Mouse (Mus musculus) kidney, adult 2 months (tissue): ENCODE data around the gene Zkscan16. TPM values are rescaled to one million over a fixed set of nuclear protein-coding genes. Genes with fewer than 3 reads are reported as not detected.

ENCODE experiments used
- DNase-seq: peaks from one replicate; pipeline ENCODE4 v3.0.0; 2021
- H3K27ac ChIP-seq: fragments of 200-500 bp; 2 replicates; pipeline ENCODE4 v1.5.1; 2012; ENCODE audit warnings: low read depth, low read length, control low read depth, inconsistent platforms; ENCODE audit not compliant: insufficient read depth
- H3K27me3 ChIP-seq: fragments of 200-500 bp; replicated peaks from 2 replicates; pipeline ENCODE4 v1.6.1; 2012; ENCODE audit warnings: mild to moderate bottlenecking, moderate library complexity, low read length, inconsistent platforms; ENCODE audit not compliant: control insufficient read depth, insufficient read depth
- H3K36me3 ChIP-seq: fragments of 200-500 bp; 2 replicates; pipeline ENCODE4 v1.6.1; 2012; ENCODE audit warnings: mild to moderate bottlenecking, moderate library complexity, low read length, inconsistent platforms; ENCODE audit not compliant: control insufficient read depth, insufficient read depth
- H3K4me1 ChIP-seq: fragments of 200-500 bp; 2 replicates; pipeline ENCODE4 v1.6.1; 2011; ENCODE audit warnings: low read length; ENCODE audit not compliant: control insufficient read depth, insufficient read depth
- H3K4me3 ChIP-seq: fragments of 200-500 bp; 2 replicates; pipeline ENCODE4 v1.5.1; 2011; ENCODE audit warnings: mild to moderate bottlenecking, low read depth, low read length, control low read depth; ENCODE audit not compliant: insufficient read depth
- CTCF ChIP-seq: fragments of 200-500 bp; conservative IDR thresholded peaks from 2 replicates; pipeline ENCODE4 v1.5.1; 2011; ENCODE audit warnings: low read depth, mild to moderate bottlenecking, control low read depth, low read length, moderate library complexity, mixed read lengths; ENCODE audit not compliant: insufficient read depth, insufficient read length
- POLR2A ChIP-seq: fragments of 200-500 bp; IDR thresholded peaks from one replicate; pipeline ENCODE4 v1.6.1; 2011; ENCODE audit warnings: low read depth, low read length, control low read depth
- WGBS: fragments of 180-500 bp; shearing (Covaris S2); methylation state at CpG from one replicate; pipeline ENCODE4 v1.1.7; 2018; 5-methylcytosine and 5-hydroxymethylcytosine counted together
- polyA plus RNA-seq: library from polyadenylated mRNA; depleted of rRNA; stranded (reverse); fragments of >200 nt; gene quantifications from 2 replicates; pipeline ENCODE4 v1.2.3, GENCODE M21; 2012; rRNA removed

Gene Zkscan16
- polyA plus RNA-seq, 1 experiment, result 0.11 TPM

DNA sequence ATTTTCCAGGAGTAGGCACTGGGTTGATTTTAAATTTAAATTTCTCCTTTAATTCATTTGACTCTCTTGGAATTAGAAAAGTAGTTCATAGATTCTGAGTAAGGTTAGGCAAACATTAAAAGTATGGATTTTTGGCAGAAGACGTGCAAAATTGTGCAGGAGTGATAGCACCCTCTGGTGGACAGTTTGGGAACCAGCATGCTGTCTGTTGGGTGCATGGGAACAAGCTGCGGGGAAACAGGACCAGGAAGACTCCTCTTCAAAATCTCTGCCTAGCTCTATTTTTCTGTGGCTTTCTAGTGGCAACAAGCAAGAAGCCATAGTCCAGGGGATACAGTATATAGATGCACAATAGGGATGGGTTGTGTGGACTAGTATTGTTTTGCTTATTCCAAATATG is 56.3 kb downstream of the Zkscan16 start:
- no peak overlapping the region for H3K27ac ChIP-seq
- H3K4me1 ChIP-seq, result peaks cover 6% of the 10 kb centered on the region
- DNase-seq, result peak; percentile 84
- TF ChIP-seq CTCF, result peak; percentile 89
- TF ChIP-seq POLR2A, result no peak
- 4% methylated on average over 2 of the region's 2 CpGs for WGBS
- H3K4me3 ChIP-seq, result no peak overlapping the region
- no peaks in the 10 kb centered on the region for H3K27me3 ChIP-seq
- H3K36me3 ChIP-seq, result no peaks in the 10 kb centered on the region

DNA sequence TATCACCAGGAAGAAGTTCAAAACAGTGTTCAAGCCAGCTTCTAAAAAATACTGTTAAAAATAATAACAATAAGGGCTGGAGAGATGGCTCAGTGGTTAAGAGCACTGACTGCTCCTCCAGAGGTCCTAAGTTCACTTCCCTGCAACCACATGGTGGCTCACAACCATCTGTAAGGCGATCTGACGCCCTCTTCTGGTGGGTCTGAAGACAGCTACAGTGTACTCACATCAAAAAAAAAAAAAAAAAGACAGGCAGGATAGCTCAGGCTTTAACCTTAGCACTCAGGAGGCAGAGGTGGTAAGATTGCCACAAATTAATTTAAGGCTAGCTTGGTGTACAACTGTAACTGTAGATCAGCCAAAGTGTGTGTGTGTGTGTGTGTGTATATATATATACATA is 57.2 kb downstream of the Zkscan16 start:
- Histone ChIP-seq H3K4me3 (no peak overlapping the region), H3K27ac (no peak overlapping the region), H3K27me3 (no peaks in the 10 kb centered on the region), H3K36me3 (no peaks in the 10 kb centered on the region), H3K4me1 (peaks cover 7% of the 10 kb centered on the region)
- peak; percentile 68 for DNase-seq
- TF ChIP-seq POLR2A, result no peak
- peak; percentile 51 for TF ChIP-seq CTCF
- 2% methylated on average over 2 of the region's 2 CpGs for WGBS

DNA sequence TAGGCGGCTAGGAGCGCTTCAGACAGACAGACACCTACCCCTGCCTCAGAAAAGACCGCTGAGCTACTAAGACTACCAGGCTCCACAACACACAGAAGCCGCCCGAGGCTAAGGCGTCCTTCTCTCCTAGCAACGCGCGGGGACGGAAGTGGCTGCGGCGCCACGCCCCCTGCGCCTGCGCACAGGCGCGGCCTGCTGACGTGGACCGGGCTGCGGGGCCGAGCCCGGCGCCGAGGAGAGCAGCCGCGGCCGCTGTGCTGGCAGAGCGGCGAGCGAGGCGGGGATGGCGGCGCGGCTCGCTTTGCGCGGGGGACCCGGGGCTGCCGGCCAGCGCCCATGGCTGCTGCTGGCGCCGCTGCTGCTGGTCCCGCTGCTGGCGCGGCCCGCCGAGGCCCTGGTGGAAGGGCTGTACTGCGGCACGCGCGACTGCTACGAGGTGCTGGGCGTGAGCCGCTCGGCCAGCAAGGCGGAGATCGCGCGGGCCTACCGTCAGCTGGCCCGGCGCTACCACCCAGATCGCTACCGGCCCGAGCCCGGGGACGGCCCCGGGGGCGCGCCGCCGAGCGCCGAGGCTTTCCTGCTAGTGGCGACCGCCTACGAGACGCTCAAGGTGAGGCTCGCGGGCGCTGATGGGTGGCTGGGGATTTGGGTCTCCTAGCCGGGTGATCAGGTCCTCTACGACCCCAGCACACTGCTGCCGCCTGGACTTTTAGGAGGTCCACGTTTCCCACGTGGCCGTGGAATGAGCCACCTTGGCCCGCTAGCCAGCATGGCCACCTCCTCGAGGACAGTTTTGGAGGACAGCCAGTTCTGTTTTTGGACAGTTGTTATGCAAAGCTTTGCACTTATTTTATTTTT is 59.7 kb downstream of the Zkscan16 start, which contains the start of gene Gm20503:
Gene Gm20503, plus strand, starts transcription at position 263 of the 858 bp plus-strand sequence.
- Histone ChIP-seq H3K4me3 (peak within 1 kb of the TSS; percentile 84), H3K27ac (peak within 1 kb of the TSS; percentile 21), H3K4me1 (peaks cover 7% of the 10 kb centered on the region), H3K27me3 (no peaks in the 10 kb centered on the region), H3K36me3 (no peaks in the 10 kb centered on the region)
- WGBS, result under 1% methylated on average over 89 of the region's 89 CpGs
- TF ChIP-seq CTCF, result no peak
- TF ChIP-seq POLR2A, result peak; percentile 53
- peak; percentile 95 for DNase-seq

DNA sequence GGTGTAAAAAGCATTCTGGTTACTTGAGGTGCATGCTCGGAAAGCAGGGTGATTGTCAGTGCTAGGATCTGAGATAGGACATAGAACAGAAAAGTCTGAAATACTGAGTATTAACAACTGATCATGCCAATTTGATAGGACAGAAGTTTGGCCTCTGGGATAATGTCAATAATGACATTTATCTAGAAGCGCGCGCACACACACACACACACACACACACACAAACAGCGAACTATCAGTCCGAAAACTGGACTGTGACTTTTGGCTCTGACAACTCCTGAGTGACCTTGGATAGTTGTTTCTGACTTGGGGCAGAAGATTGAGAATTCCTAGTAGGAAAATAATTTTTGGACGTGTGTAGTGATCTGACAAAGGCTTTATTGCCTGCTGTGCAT is 60.4 kb downstream of the Zkscan16 start:
- 11% methylated on average over 7 of the region's 7 CpGs for WGBS
- TF ChIP-seq POLR2A (no peak), CTCF (no peak)
- H3K36me3 ChIP-seq, result no peaks in the 10 kb centered on the region
- H3K27ac ChIP-seq, result peak overlapping the region; percentile 21; the same call in 1 of the 2 replicates
- DNase-seq, result peak; percentile 53
- peaks cover 7% of the 10 kb centered on the region for H3K4me1 ChIP-seq
- no peaks in the 10 kb centered on the region for H3K27me3 ChIP-seq
- peak overlapping the region; percentile 84 for H3K4me3 ChIP-seq

DNA sequence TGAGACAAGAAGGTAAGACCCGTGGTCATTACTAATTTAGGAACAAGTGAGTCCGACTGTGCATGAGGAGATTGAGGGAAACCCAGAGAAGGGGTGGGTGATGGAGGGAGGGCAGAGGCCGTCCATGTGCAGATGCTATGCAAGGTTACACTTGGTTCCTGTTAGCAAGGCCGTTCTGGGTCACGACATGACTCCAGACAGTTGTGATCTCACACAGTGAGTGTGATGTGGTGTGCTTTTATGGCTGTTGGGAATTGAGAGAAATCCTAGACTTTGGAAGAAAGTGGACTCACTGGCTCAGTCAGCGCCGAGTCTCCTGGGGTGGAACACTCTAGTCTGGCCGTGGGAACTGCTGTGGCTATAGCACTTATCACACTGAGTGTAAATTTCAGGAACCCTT is 62.8 kb downstream of the Zkscan16 start:
- 42% methylated on average over 8 of the region's 8 CpGs for WGBS
- Histone ChIP-seq H3K36me3 (no peaks in the 10 kb centered on the region), H3K27me3 (no peaks in the 10 kb centered on the region), H3K4me3 (no peak overlapping the region), H3K27ac (no peak overlapping the region), H3K4me1 (peaks cover 7% of the 10 kb centered on the region)
- no peak for DNase-seq
- TF ChIP-seq POLR2A, result no peak
- TF ChIP-seq CTCF, result no peak

DNA sequence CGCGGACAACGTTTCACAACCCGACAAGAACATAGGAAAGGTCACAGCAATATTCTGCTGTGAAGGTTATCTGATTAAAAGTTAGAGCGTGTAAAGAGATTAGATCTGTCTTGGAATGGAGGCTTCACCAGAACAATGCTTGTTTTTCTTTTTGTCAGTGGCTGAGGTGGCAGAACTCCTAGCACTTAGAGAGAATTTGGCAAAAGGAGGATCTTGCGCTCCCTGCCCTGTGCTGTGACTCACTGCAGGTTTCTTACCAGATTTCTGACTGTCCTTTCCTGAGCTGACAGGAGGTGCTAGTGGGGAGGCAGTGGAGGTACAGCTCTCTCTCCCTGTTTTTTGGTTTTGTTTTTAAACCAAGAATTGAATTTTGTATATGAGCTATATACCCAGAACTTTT is 63.6 kb downstream of the Zkscan16 start:
- H3K4me3 ChIP-seq, result no peak overlapping the region
- H3K27ac ChIP-seq, result no peak overlapping the region
- H3K4me1 ChIP-seq, result peaks cover 7% of the 10 kb centered on the region
- TF ChIP-seq POLR2A (no peak), CTCF (no peak)
- no peaks in the 10 kb centered on the region for H3K27me3 ChIP-seq
- WGBS, result 72% methylated on average over 6 of the region's 6 CpGs
- H3K36me3 ChIP-seq, result no peaks in the 10 kb centered on the region
- no peak for DNase-seq

Other genes starting within 250 kb of the Zkscan16 start
- not detected in 2 replicates for gene Olfr267, start 155.9 kb upstream of the Zkscan16 start, polyA plus RNA-seq
- gene Ecpas, start 30.9 kb upstream of the Zkscan16 start, polyA plus RNA-seq, result 10.4 and 11.4 TPM in 2 replicates
- gene Ptgr1, start 43.5 kb downstream of the Zkscan16 start, polyA plus RNA-seq, result 2.8 and 3.5 TPM in 2 replicates
- 2.7 and 3.1 TPM in 2 replicates for gene Dnajc25, start 51.4 kb downstream of the Zkscan16 start, polyA plus RNA-seq
- gene Gm20503, start 59.6 kb downstream of the Zkscan16 start, polyA plus RNA-seq, result not detected in 2 replicates
- 6.4 and 7.1 TPM in 2 replicates for gene Gng10, start 91.5 kb downstream of the Zkscan16 start, polyA plus RNA-seq
- gene AI481877, start 195.4 kb downstream of the Zkscan16 start, polyA plus RNA-seq, result not detected in 2 replicates
- gene Ugcg, start 245.6 kb downstream of the Zkscan16 start, polyA plus RNA-seq, result 7.4 and 11.6 TPM in 2 replicates